Mouse (Mus musculus): ENCODE data around the gene Nme2. TPM values are rescaled to one million over a fixed set of nuclear protein-coding genes. Genes with fewer than 3 reads are reported as not detected.
"Not testable (repeated sequence)": the region's sequence is repeated elsewhere in the genome, so short reads cannot be mapped to it uniquely, and the experiment has no call there.

Nme2 gene
- polyA plus RNA-seq, 1 experiment: 982 TPM

DNA sequence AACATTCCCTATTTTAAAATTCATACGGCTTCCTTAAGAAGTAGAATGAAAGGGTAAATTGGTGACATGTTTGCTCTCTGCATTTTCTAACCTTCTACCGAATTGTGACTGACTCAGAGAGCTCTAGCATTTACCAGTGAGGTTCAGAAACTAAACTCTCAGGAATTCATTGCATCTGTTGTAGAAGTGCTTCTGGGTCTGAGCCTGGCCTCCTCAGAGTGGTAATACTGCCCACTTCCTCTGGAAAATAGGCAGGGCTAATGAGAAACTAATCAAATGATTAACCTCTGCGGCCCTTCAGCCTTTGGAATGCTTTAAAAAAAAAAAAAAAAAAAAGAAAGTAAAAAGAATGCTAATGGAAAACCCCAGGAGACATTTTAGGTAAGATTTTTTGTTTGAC is 11.1 kb downstream of the Nme2 start:
- Histone ChIP-seq H3K79me3 (ENCODE audit: low read depth) (no peaks in the 10 kb centered on the region), H3K4me3 (ENCODE audit: insufficient read depth, poor library complexity, severe bottlenecking) (no peak overlapping the region), H3K36me3 (ENCODE audit: control insufficient read depth, insufficient read depth) (peaks cover 23% of the 10 kb centered on the region), H3K27me3 (ENCODE audit: control insufficient read depth, insufficient read depth, insufficient read length) (no peaks in the 10 kb centered on the region), H3ac (ENCODE audit: control insufficient read depth, insufficient read length, low read depth) (no peak overlapping the region), H3K79me2 (ENCODE audit: control insufficient read depth, insufficient read depth) (no peaks in the 10 kb centered on the region)
- TF ChIP-seq FOSL1 (IDR thresholded peaks at IDR 0.05; ENCODE audit: insufficient read depth, low read length, poor library complexity, severe bottlenecking): no peak

DNA sequence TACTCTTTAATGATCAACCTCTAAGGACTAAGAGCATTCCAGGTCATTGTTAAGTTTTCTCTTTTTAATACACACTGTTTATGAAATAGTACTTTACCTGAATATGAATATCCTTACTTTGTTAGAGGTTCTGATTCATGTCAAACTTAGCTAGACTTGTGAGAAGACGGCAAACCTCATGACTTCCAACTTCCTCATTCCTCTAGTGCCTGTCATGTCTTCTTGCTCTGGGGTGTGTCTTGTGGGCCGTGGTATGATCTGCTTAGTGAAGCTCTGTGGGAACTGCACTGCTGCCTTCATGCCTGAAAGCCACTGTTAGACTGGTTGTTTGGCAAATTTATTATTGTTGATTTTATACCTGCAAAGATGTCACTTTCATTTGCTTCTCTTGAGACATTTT is 15.2 kb downstream of the Nme2 start:
- Histone ChIP-seq H3K79me2 (ENCODE audit: control insufficient read depth, insufficient read depth) (no peaks in the 10 kb centered on the region), H3K36me3 (ENCODE audit: control insufficient read depth, insufficient read depth) (peaks cover 32% of the 10 kb centered on the region), H3K27me3 (ENCODE audit: control insufficient read depth, insufficient read depth, insufficient read length) (no peaks in the 10 kb centered on the region), H3K4me3 (ENCODE audit: insufficient read depth, poor library complexity, severe bottlenecking) (no peak overlapping the region), H3K79me3 (ENCODE audit: low read depth) (no peaks in the 10 kb centered on the region), H3ac (ENCODE audit: control insufficient read depth, insufficient read length, low read depth) (no peak overlapping the region)
- TF ChIP-seq CEBPB (IDR thresholded peaks at IDR 0.05; ENCODE audit: low read depth) (no peak), MYOG (IDR thresholded peaks at IDR 0.05; ENCODE audit: control insufficient read depth, extremely low read depth, insufficient read length) (no peak), MAX (IDR thresholded peaks at IDR 0.05) (no peak), MYOD1 (IDR thresholded peaks at IDR 0.05; ENCODE audit: control insufficient read depth, insufficient read length, low read depth) (no peak), USF1 (IDR thresholded peaks at IDR 0.05; ENCODE audit: low read depth) (no peak), FOSL1 (IDR thresholded peaks at IDR 0.05; ENCODE audit: insufficient read depth, low read length, poor library complexity, severe bottlenecking) (no peak), CTCF (IDR thresholded peaks at IDR 0.05; ENCODE audit: control insufficient read depth, insufficient read depth, insufficient read length) (no peak)

DNA sequence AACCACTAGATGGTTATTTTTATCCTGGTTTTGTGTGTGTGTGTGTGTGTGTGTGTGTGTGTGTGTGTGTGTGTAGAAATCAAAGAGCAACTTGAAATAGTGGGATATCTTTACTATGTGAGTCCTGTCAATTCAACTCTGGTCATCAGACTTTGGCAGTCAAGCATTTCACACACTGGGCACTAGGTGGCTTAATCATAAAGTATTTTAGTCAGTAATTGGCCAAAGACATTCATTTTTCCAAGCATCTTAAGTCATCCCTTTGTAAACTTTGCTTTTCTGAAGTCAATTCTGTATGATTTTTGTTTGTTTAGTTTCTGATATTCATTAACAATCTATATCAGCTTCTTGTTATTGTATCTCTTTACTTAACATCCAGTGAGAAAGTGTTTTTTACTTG is 27.0 kb downstream of the Nme2 start:
- H3K27me3 ChIP-seq (ENCODE audit: control insufficient read depth, insufficient read depth, insufficient read length): no peaks in the 10 kb centered on the region
- peaks cover 71% of the 10 kb centered on the region for H3K36me3 ChIP-seq (ENCODE audit: control insufficient read depth, insufficient read depth)
- H3K4me3 ChIP-seq (ENCODE audit: insufficient read depth, poor library complexity, severe bottlenecking): no peak overlapping the region
- H3K79me2 ChIP-seq (ENCODE audit: control insufficient read depth, insufficient read depth): no peaks in the 10 kb centered on the region
- TF ChIP-seq USF1 (IDR thresholded peaks at IDR 0.05; ENCODE audit: low read depth): no peak
- TF ChIP-seq MYOG (IDR thresholded peaks at IDR 0.05; ENCODE audit: control insufficient read depth, extremely low read depth, insufficient read length): no peak
- no peak for TF ChIP-seq CEBPB (IDR thresholded peaks at IDR 0.05; ENCODE audit: low read depth)
- TF ChIP-seq MYOD1 (IDR thresholded peaks at IDR 0.05; ENCODE audit: control insufficient read depth, insufficient read length, low read depth): no peak
- TF ChIP-seq MAX (IDR thresholded peaks at IDR 0.05): no peak
- TF ChIP-seq CTCF (IDR thresholded peaks at IDR 0.05; ENCODE audit: control insufficient read depth, insufficient read depth, insufficient read length): no peak
- no peak for TF ChIP-seq FOSL1 (IDR thresholded peaks at IDR 0.05; ENCODE audit: insufficient read depth, low read length, poor library complexity, severe bottlenecking)
- H3K79me3 ChIP-seq (ENCODE audit: low read depth): no peaks in the 10 kb centered on the region
- H3ac ChIP-seq (ENCODE audit: control insufficient read depth, insufficient read length, low read depth): no peak overlapping the region

DNA sequence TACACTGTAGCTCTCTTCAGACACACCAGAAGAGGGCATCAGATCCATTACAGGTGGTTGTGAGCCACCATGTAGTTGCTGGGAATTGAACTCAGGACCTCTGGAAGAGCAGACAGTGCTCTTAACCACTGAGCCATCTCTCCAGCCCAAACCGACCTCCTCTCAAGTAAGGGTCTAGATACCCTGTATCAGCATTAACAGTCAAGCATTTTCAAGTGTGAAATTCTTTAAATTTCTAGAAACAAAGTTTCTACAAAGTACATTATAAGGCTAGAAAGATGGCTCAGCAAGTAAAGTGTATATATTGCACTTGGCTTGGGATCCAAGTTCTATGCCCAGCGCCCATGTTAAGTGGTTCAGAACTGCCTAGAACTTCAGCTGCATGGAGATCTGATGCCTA is 41.0 kb downstream of the Nme2 start:
- not testable (repeated sequence) for H3K79me2 ChIP-seq (ENCODE audit: control insufficient read depth, insufficient read depth); H3K4me3 ChIP-seq (ENCODE audit: insufficient read depth, poor library complexity, severe bottlenecking); H3ac ChIP-seq (ENCODE audit: control insufficient read depth, insufficient read length, low read depth); H3K79me3 ChIP-seq (ENCODE audit: low read depth); H3K27me3 ChIP-seq (ENCODE audit: control insufficient read depth, insufficient read depth, insufficient read length)
- H3K36me3 ChIP-seq (ENCODE audit: control insufficient read depth, insufficient read depth): peaks cover 61% of the 10 kb centered on the region

DNA sequence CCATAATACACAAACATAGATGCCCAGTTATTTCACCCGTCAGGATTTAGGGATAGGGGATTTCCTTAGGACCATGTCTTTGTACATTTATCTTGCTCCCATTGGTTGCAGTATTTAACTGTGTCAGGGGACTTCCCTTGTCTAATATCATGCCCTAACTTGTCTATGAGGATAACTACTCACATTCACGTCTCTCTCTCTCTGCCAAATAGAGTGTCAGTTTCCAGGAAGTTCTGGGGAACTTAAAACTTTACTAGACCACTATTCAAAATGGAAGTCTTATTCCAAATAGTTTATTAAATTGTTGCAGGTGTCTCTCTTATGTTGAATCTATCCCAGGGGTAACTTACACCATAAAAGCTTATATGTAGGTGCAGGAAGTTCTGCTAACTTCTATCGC is 44.5 kb downstream of the Nme2 start:
- H3K27me3 ChIP-seq (ENCODE audit: control insufficient read depth, insufficient read depth, insufficient read length): no peaks in the 10 kb centered on the region
- no peak overlapping the region for H3K4me3 ChIP-seq (ENCODE audit: insufficient read depth, poor library complexity, severe bottlenecking)
- no peak for TF ChIP-seq MYOD1 (IDR thresholded peaks at IDR 0.05; ENCODE audit: control insufficient read depth, insufficient read length, low read depth)
- no peak for TF ChIP-seq CEBPB (IDR thresholded peaks at IDR 0.05; ENCODE audit: low read depth)
- TF ChIP-seq USF1 (IDR thresholded peaks at IDR 0.05; ENCODE audit: low read depth): no peak
- no peak for TF ChIP-seq CTCF (IDR thresholded peaks at IDR 0.05; ENCODE audit: control insufficient read depth, insufficient read depth, insufficient read length)
- no peaks in the 10 kb centered on the region for H3K79me3 ChIP-seq (ENCODE audit: low read depth)
- peaks cover 64% of the 10 kb centered on the region for H3K36me3 ChIP-seq (ENCODE audit: control insufficient read depth, insufficient read depth)
- H3ac ChIP-seq (ENCODE audit: control insufficient read depth, insufficient read length, low read depth): no peak overlapping the region
- no peaks in the 10 kb centered on the region for H3K79me2 ChIP-seq (ENCODE audit: control insufficient read depth, insufficient read depth)

DNA sequence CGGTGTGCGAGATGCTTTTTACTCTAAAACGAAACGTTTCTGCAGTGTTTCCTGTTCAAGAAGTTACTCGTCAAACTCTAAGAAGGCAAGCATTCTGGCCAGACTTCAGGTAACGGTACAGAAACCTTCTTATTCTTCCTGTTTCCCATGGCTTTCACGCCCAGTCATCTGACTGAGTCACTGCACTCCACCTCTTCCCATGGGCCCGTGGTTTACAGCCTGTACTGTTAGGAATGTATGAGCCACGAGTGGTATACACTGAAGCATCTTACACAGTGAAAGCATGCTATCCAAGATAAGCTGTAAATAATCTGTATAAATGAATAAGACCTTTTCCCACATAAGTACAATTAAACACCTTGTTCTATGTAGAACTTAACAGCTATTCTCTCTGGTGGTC is 47.2 kb downstream of the Nme2 start:
- Histone ChIP-seq H3K36me3 (ENCODE audit: control insufficient read depth, insufficient read depth) (peaks cover 70% of the 10 kb centered on the region), H3ac (ENCODE audit: control insufficient read depth, insufficient read length, low read depth) (no peak overlapping the region)
- TF ChIP-seq MAX (IDR thresholded peaks at IDR 0.05): peak; percentile 42
- no peak for TF ChIP-seq MYOG (IDR thresholded peaks at IDR 0.05; ENCODE audit: control insufficient read depth, extremely low read depth, insufficient read length)
- TF ChIP-seq USF1 (IDR thresholded peaks at IDR 0.05; ENCODE audit: low read depth): no peak
- no peak for TF ChIP-seq CTCF (IDR thresholded peaks at IDR 0.05; ENCODE audit: control insufficient read depth, insufficient read depth, insufficient read length)
- no peak for TF ChIP-seq MYOD1 (IDR thresholded peaks at IDR 0.05; ENCODE audit: control insufficient read depth, insufficient read length, low read depth)

More for the DNA sequence above, 47.2 kb downstream of the Nme2 start:
- H3K79me2 ChIP-seq (ENCODE audit: control insufficient read depth, insufficient read depth): peaks cover 20% of the 10 kb centered on the region
- H3K27me3 ChIP-seq (ENCODE audit: control insufficient read depth, insufficient read depth, insufficient read length): no peaks in the 10 kb centered on the region
- no peak overlapping the region for H3K4me3 ChIP-seq (ENCODE audit: insufficient read depth, poor library complexity, severe bottlenecking)
- peaks cover 3% of the 10 kb centered on the region for H3K79me3 ChIP-seq (ENCODE audit: low read depth)
